Mouse (Mus musculus) lung, adult 2 months (tissue): Measurements from ENCODE around the gene Perm1.

Experiments used
- CTCF ChIP-seq: fragments of 200-500 bp; IDR thresholded peaks from 2 replicates; pipeline ENCODE4 v1.5.1; 2011; ENCODE audit warnings: mild to moderate bottlenecking, low read length, control low read depth; ENCODE audit not compliant: insufficient read depth
- POLR2A ChIP-seq: fragments of 200-500 bp; IDR thresholded peaks from 2 replicates; pipeline ENCODE4 v1.6.1; 2011; ENCODE audit warnings: low read depth, mild to moderate bottlenecking, control low read depth, low read length, borderline replicate concordance; ENCODE audit errors: extremely low read depth

- TF ChIP-seq CTCF, result no peak
- TF ChIP-seq POLR2A, result no peak
Observed at GRCm38 (mm10) chr4:156171828-156172227, 43.8 kb upstream of the Perm1 start.
